Mouse (Mus musculus): ENCODE results near the gene Tmem185b.

The Tmem185b gene

DNA sequence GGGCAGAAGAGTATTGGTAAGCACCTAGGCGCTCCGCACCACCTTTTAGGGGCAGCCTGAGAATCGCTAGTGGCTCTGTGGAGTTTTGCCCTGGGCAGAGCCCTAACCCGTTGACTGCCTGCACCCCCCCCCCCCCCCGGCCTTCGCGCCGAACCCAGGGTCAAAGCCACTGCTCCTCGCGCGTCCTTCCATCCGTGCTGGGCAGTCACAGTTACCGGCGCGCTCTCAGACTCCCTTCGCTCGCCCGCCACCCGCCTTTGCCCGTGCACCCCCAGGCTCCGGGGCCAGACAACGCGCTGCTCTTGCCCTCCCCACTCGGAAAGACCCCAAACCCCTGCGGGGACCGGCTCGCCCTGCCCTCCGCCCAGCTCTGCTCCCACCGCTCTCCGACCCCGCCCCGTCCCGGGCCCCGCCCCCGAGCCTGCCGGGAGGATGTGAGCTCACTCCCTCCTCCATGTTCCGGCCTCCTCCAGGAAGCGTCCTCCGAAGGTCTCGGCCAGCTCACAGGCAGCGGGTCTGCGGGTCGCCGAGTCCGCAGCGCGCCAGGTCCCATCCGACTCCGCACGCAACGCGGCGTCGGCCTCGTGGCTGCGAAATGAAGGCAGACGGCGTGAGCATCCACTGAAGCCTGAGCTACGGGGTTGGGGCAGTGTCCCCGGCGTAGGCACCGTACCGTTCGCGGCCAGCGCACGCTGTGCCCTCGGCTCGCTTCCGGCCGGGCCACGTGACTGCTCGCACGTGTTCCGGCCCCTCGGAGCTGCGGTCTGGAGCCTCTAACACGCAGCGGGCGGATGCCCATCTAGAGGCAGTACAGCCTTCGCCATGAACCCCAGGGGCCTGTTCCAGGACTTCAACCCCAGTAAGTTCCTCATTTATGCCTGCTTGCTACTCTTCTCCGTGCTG is at the start of gene Tmem185b:
Gene Tmem185b (plus strand): TSS at position 472 of the 903 bp plus-strand sequence.
- peak; percentile 84 for DNase-seq

DNA sequence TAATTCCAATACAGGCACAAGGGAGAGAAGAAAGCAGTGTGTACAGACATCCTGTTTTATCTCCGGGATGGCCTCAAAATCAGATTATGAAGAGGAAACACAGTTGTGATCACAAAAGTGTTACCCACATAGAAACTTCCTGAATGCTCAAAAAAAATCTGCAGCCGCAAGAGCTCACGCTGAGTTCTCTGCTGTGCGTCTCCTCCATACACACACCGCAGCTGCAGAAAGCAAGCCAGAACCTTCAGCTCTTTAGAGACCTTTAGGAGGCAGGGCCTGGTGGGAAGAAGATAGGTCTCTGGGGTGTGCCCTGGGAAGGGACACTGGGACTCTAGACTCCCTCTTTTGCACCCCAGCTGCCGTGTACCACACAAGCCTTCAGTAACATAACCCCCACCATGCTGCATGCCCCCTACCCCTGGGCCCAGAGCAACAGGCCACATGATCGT is 49.0 kb upstream of the Tmem185b start:
- DNase-seq = no peak

DNA sequence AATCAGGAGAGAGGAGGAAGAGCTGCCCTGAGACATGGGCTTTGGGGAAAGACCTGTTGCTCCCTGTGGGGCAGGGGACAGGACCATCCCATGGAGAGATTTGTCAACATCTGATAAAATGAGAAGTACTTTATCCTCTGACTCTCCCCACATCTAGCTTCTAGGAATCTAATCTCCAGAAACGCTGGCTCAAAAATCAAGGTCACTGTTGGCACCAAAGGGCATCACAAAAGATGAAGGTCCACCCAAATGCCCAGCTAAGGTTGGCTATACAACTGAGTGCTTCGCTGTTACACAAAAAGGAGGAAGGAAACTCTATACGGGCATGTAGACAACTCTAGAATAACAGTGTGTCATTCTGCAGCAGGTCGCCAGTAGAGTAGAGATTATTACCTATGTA is 46.3 kb upstream of the Tmem185b start:
- no peak for DNase-seq

DNA sequence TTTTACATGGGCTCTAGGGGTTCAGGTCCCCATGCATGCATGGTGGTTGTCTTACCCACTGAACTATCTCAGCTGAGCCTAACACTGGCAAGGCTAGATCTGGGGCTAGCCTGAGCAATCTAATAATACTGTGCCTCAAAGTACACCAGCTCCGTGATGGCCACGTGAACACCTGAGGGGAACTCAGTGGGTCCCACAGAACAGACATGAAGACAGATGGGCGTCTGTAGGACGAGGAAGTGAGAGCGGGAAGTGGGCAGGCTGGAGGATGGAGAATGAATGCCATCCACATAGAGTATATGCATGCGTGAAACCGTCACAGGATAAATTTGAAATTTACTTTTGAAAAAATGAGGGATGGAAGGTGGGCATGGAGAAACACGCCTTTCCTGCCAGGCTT is 45.3 kb upstream of the Tmem185b start:
- no peak for DNase-seq

DNA sequence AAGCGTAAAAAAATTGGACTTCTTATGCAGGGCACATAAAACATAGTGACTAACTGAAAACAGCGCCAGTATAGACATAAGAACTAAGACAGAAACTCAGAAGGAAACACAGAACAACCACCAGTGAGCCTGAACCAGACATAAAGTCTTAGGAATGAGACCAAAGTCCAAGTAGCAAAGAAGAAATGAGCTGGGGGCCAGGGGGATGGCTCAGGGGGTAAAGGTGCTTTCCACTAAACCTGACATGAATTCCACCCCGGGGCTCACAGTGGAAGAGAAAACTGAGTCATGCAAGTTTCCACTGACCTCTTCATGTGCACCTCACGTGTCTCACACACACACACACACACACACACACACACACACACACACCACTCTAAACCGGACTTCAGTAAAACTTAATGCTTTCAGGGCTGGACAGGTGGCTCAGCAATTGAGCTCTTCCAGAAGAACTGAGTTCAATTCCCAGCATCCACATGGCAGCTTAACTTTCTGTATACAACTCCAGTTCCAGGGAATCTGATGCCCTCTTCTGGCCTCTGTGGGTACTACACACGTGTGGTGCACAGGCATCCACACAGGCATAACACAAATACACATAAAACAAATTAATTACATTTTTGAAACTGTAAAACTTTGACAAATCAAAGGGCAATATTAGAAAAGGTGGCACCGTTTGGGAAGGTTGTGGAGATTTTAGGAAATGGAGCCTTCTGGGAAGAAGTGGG is 44.6 kb upstream of the Tmem185b start:
- no peak for DNase-seq

DNA sequence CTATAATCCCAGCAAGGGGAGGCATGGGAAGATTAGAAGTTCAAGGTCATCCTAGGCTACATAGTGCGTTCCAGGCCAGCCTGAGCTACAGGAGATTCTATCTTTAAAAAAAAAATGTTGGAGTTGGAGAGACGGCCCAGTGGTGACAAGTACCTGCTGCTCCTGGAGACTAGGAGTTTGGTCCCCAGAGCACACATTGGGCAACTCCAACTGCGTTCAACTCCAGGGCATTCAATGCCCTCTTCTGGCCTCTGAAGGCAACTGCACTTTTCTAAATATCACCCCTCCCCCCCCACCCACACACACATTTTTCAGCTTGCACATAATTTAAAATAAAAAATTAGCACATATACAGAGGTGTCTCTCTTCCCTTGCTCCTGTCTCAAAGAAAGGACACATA is 43.1 kb upstream of the Tmem185b start:
- no peak for DNase-seq

DNA sequence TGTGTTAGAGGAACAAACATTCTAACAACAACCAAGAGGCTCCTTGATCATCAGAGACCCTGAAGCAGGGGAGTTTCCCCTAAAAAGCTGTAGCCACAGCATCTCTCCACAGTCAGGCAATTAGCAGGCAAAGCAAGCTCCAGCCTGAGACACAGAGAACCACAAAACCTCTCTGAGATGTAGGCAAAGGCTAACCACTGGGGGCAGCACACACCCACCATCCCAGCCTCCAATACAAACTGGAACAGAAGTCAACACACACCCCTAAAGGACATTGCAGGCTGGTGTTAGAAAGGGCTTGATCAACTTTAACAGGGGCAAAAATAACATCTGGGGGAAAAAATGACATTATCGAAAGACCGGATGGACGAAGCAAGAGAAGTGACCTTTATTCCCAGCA is 41.5 kb upstream of the Tmem185b start:
- peak; percentile 35 for DNase-seq

DNA sequence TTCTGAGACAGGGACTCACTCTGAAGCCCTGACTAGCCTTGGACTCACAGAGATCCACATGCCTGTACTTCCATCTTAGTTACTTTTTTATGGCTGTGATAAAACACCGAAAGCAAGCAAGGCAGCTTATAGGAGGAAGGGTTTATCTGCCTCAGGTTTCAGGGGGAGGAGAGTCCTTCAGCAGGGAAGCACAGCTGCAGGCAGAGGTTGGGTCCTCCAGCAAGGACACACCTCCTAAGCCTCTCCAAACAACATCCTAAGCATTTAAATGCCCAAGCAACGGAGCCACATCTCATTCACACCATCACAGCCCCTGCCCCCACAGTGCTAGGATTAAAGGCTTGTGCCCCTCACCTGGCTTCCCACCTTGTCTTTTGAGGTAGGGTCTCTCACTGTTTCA is 40.1 kb upstream of the Tmem185b start:
- no peak for DNase-seq

DNA sequence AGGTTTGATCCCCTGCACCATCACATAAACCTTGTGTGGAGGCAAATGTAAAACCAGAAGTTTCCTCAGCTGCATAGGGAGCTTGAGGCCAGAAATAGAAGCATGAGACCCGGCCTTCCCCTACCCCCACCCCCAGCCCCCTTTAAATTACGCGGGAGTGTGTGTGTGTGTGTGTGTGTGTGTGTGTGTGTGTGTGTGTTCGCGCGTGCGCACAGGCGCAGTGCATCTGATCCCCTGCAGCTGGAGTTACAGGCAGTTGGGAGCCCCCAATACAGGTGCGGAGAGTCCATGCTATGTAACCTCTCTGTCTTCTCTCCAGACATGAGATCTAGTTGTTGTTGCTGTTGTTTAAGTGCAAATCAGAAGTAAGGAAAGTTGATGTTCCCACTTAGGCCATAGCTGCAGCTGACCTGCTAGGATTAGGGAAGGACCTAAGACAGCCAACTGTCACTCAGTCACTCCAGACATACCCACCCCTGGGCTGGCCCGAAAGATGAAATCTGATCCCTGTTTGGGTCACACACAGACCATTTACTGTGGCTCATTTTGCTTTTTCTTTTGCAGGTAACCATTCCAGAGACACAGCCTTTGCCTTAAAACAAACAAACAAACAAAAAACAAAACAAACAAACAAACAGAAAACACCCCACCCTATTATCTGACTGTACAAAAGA is 37.9 kb upstream of the Tmem185b start:
- DNase-seq = no peak

DNA sequence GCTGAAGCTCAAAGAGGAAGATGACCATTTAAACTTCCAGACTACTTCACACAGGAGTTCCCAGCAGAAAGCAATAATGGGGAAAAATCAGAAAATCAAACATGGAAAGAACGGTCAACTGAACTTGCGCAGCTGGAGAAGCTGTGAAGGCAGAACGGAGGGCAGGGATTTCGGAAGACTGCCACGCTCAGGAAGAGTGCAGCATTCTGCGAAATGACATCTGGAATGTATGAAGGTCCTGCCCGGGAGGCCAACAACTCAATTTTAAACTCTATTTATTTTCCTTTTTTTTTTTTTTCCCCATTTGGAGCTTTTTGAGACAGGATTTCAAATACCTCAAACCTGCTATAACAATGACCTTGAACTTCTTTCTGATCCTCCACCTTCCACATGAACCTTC is 35.2 kb upstream of the Tmem185b start:
- DNase-seq = no peak

DNA sequence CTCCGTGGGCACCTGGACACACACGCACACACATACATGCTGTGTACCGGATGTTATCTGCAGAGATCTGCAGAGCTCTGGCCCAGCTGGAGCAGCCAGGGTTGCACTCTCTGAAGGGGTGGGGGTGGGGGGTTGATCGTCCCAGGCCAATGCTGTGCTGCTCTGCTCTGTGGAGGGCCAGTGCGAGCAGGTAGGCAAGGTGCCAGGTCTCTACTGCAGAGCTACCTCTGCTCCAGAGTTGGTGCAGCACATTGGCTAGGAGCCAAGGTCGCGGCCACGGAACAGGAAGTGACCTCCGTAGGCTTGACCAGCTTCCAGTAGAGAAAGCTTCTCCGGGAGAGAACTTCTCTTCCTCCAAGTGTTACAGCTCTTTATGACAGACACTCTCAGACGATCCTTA is 33.9 kb upstream of the Tmem185b start:
- peak; percentile 58 for DNase-seq

DNA sequence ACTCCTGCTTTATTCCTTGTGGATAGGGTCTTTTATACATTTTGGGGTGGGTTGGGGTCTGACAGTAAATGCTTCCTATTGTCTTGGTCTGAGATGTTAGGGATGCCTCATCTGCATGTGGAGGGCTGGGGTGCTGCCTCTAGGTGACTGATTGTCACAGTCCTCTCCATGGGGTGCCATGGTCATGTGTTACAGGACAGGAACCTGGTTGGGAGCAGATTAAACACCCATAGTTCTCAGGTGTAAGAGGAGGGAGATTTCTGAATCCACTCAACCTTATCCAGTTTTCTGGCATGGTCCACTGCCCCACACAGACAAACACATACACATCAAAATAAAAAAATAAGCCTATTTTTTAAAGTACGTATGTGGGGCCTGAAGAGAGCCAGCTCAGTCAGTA is 33.5 kb upstream of the Tmem185b start:
- DNase-seq = no peak

DNA sequence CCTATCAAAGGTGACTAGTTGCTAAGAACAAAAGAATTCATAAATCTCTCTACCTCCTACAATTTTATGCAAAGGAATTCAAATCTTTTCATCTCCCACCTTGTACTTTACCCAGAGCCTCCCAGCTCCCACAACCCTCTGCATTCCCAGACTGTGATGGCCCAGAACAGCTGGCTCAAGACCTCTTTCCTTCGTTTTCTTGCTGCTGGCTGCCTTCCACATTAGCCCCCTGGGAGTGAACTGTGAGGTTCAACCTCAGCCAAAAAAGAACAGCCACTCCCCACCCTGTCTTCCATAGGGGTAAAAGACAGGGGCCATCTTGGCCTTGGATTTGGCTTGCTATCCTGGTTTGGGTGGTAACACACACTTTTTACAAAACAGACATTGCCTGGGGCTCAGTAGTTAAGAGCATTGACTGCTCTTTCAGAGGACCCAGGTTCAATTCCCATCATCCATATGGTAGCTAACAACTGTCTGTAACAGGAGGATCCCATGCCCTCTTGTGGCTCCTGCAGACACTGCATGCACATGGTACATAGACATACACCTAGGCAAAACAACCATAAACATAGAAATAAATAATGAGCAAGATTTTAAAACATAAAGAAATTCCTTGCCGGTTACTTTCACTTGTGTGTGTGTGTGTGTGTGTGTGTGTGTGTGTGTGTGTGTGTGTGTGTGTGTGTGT is 31.8 kb upstream of the Tmem185b start:
- no peak for DNase-seq

DNA sequence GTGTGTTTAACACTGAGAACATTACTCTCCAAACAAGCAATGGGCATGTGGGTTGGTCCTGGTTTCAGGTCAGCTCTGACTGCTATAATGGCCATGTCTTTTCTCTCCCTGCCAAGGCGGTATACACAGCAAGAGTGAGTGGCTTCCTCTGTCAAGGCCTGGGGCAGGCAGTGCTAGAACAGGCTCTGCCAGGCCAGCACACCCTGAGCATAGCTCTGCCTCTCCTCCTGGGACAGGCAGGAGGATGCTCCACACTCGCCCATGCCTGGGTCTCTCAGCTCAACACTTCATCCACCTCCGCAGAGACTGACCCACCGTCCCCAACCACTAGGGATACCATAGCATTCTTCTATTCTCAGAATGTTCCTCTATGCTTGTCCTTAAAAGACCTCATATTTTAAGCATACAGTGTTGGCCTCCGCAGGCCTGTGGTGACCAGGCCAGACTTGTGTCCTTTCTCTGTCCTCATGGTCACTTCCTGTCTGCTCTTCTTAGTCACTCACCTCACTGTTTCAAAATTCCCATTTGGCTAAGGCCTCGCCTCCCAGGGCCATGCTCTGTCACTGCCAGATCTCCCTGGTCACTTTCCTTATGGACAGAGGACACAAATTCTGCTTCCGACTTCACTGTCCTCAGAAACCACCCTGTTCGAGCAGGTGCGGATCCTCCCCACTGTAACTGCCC is 31.1 kb upstream of the Tmem185b start:
- DNase-seq = no peak

DNA sequence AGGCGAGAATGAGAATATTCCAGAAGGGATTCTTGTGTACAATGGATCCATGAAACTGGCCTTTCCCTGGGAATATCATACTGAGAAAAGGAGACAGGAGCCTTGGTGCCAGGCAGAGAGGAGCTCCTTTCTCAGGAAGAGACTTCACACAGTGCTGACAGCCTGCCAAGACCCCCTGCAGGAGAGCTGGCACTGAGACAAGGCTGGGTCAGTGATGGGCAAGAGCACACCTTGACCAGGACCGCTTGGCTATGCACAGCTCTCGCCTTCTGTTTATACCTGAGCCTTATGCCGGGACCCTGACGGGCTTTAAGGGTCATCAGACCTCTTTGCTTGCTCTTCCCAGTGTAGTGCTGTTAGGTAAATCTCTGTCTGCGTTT is 30.6 kb upstream of the Tmem185b start:
- DNase-seq = no peak

DNA sequence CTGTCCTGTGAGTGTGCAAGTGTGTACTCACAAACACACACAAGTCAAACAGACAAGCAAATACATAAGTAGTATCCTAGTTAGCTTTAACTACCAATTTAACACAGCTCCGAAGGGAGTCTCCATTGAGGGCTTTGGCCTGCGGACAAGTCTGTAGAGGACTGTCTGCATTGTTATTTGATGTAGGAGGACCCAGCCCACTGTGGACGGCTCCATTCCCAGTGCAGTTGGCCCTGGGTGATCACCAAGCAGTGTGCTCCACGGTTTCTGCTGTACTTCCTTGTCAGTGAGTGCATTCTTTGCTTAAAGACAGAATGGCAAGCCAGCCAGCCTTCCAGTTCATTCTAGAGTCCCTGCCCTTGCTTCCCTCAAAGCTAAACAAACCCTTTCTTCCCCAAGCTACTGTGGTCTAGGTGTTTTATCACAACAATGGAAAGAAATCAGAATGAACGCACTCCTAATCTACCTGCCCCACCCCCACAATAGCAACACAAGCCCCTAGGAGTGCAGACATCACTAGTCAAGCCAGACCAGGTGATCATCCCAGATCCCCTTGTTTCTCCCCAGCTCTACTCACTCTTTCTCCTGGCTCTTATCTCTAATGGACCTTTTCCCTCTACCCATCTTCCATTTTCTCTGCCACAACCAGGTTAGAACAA is 28.5 kb upstream of the Tmem185b start:
- DNase-seq = no peak

DNA sequence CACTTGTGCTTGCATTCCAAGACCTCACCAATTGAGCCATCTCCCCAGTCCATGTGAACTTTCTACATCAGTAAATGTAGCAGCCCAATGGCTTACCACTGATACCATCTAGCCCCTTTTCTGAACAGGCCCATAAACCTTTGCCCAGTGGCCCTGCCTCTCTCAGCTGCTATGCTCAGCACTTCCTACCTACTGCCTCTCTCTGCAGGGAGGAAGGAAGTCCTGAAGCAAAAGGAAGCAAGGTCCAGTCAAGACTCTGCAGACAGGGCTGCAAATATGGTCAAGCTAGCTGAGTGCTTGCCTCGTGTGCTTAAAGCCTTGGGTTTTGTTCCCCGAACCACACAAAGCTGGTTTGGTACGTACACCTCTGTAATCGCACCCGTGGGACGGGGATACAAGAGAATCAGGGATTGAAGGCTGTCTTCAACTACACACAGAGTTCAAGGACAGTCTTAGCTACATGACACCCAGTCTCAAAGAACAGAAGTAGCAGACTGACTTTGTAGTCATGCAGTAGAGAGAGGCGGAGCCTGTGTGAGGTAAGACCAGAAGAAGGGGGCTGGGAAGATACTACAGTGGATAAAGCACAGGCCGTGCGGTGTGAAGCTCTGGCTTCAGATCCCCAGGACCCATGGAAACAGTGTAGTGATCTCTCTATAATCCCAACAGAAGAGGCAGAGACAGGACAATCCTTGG is 27.3 kb upstream of the Tmem185b start:
- DNase-seq = no peak

DNA sequence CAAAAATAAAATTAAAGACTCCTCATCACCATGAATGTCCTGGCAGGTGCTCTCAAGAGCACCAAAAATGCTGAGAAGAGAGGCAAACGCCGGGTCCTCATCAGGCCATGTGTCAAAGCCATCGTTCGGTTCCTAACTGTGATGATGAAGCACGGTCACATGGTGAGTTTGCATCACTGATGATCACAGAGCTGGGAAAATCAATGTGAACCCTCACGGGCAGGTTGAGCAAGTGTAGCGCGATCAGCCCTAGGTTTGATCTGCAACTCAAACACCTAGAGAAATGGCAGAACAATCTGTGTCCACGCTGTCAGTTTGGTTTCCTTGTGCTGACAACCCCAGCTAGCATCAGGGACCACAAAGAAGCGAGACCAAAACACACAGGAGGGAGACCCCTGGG is 26.5 kb upstream of the Tmem185b start:
- no peak for DNase-seq

DNA sequence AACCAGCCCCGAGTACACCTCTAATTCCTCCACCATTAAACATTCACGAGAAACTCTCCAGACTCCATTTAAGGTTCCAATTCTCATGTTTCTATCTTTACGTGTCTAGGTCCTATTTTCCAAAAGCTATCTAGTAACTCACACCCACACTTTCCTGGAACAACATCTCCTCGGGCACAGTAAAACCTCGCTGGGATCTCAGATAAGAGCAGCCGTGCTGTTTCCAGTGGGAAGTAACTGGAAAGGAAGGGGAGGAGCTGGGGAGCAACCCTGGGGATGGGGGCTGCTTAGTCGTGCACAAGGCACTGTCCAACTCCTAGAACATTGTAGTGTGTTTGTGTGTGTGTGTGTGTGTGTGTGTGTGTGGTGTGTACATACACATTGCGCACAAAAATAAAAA is 24.1 kb upstream of the Tmem185b start:
- DNase-seq = no peak

DNA sequence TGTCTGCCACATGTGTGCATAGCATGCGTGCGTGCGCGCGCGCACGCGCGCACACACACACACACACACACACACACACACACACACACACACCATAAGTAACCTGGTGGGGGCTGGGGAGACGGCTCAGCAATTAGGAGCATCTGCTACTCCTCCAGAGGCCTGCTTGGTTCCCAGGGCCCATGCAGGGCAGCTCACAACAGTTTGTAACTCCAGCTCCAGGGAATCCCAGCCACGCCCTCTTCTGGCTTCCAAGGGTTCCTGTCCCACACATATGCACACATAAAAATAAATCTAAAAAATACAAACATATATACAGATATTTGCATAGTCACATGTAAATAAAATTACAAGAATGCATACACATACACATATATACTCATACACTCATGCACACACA is 23.2 kb upstream of the Tmem185b start:
- no peak for DNase-seq

DNA sequence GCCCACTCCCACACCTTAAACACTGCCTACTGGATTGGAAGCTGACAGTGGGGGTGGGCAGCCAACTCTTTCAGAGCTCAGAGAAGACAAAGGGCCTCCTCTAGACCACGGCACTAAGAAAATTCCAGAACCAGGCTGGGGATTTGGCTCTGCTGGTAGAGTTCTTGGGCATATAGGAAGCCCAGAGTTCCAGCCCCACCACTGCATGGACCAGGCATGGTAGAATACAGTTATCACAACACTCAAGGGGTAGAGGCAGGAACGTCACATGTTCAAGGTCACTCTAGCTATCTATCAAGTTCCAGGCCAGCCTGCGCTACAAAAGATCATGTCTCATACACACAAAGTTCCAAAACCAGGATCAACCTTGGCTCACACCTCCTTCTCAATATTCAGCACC is 22.8 kb upstream of the Tmem185b start:
- no peak for DNase-seq

Measured in right cerebral cortex, postnatal 14 days (tissue).